Mouse (Mus musculus): ENCODE measurements around the gene Skint8. TPM values are rescaled to one million over a fixed set of nuclear protein-coding genes. Genes with fewer than 3 reads are reported as not detected.
"Not testable (repeated sequence)": the region's sequence is repeated elsewhere in the genome, so short reads cannot be mapped to it uniquely, and the experiment has no call there.

Gene Skint8
- not detected for total RNA-seq (2021)

DNA sequence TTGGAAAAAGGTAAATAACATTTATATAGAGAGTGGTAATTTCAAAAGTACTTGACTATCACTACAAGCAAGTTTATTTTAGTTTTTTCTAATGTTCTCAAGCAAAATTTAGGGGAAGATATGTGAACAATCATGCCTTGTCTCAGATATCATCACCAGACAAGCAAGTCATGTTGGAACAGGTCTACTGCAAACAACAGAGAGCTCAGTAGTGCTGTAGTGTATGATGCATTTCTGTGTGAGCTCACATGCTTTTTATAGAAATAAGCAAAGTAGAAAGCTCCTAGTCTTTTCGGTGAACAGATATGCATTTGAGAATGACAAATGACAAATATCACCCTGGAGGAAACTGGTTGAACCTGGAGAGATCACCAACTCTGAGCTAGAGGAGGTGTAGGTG lies at the start of gene Skint8:
Gene Skint8 (plus strand): TSS at position 301 of the 400 bp plus-strand sequence.
- intact Hi-C loops (cut with DNase I) = no loop called here
- no peak for DNase-seq (ENCODE audit: extremely low spot score in 1 of 2, low spot score in 2 of 2)

DNA sequence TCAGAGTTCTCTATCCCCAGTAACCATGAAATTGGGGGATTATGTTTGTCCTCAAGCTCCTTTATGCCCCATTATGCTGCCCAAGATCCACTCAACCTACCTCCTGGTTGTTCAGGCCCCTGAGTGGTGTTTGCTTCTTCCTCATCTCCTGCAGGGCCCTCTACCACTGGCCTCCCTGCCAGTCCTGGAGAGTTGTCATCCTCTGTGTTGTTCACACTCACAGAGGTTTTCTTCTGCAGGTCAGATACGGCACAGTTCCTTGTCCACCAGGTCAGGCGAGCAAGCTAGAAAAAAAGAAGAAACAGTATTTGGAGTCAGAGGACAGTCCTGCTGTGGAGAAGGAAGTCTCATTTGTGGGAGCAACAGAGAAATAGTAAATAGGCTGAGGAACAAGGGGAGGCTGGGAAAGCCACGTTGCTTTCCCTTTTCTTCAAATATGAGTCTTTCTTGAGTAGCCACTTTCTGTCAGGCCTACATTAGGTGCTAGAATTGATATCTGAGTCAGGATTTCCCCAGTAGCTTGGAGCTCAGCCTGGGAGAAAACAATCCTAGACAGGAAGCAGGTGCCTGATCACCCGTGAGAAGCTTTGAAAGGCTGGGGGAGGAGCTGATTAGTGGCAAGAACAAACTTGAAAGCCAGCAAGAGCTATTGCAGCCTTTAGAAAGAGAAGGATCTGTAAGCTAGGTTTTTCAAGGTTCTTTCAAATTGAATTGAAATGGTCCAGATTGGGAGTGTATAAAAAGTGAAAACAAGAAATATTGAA lies 38.9 kb upstream of the Skint8 start:
- DNase-seq (ENCODE audit: extremely low spot score in 1 of 2, low spot score in 2 of 2) = no peak
- intact Hi-C loops (cut with DNase I) = no loop called here

DNA sequence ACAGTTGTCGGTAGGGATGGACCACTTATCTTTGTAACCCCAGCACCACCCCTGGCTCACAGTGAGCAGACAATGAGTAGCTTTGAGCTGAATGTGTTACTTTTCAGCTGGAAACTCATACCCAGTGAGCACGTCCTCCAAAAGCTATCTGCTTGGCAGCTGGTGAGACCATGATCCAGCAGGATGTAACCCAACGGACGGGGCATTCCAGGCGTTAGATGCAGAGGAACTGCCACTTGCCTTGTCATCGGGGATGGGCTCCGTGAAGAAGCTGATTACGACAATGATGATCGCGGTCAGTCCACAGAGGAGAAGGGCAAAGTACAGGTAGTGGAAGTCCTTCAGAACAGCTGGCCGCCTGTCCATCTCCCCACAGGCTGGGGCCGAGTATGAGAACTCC lies 35.6 kb upstream of the Skint8 start:
- no peak for DNase-seq (ENCODE audit: extremely low spot score in 1 of 2, low spot score in 2 of 2)
- intact Hi-C loops (cut with DNase I) = no loop called here

DNA sequence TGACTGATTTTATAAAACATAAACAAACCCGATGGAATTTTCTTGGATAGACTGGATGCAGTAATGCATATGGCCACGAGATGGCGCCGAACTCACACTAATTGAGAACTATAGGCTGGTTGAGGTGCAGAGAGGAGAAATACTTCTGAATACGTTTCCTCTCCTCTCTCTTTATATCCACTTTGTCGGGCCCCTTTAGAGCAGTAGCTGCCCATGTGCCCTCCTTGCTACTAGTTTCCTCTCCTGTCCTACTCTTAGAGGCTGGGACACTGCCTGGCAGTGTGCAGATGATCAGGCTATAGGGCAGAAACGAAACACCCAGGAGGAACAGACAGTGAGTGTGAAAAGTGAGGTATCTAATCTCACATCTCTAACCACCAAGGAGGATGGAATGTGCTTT lies 33.2 kb upstream of the Skint8 start:
- peak; percentile 61 for DNase-seq (ENCODE audit: extremely low spot score in 1 of 2, low spot score in 2 of 2)
- intact Hi-C loops (cut with DNase I) = loop anchor here (5.0 kb wide), 1 partner anchor 91 kb away; no protein-coding TSS in a partner anchor

DNA sequence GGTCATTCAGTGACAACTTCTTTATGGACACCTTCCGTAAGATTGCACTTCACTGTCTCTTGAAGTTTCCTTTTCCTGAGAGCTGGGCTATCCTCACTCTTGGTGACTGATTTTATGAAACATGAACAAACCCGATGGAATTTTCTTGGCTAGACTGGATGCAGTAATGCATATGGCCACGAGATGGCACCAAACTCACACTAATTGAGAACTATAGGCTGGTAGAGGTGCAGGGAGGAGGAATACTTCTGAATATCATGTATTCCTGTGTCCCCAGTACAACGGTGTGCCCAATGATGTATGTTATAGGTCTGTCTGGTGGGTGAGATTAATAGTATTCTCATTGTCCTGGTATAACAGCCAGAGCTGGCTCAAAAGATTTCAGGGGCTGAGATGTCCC lies 32.6 kb upstream of the Skint8 start:
- peak; percentile 50 to 76 for DNase-seq (ENCODE audit: extremely low spot score in 1 of 2, low spot score in 2 of 2)
- intact Hi-C loops (cut with DNase I) = loop anchor here (5.0 kb wide), 1 partner anchor 91 kb away; no protein-coding TSS in a partner anchor

DNA sequence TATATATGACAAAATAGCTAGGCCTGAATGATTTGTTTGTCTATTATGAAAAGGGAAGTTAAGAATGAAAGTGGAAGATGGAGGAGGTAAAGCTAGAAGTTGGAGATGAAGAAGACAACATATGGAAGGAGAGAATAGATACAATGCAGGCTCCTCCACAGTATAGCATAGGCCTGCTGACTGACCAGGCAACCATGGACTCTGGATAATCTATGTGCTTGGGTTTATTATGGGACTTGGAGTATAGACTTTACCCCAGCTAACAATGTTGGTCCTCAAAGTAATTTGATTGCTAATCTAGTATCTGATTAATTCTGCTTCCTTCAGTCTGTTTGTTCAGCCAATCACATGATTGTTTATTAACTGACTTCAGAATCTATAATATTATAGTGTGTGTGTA lies 27.1 kb upstream of the Skint8 start:
- intact Hi-C loops (cut with DNase I) = no loop called here

DNA sequence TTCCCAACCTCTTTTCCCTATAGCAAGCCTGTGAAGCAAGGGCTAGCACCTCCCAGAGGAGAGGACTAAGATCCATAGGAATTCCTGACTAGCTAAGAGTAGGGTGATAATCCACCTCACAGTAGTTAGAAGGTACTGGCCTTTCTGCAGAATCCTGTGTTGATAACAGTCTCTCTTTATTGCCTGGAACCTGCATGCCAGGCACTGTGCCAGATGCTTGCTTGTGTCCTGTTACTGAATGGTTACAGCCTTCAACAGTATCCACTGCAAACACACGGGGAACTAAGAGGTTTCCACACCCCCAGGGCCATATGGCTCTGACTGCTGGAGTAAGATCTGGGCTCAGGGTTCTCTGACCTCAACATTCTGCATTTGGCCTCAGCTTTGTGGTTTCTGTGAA lies 21.4 kb upstream of the Skint8 start:
- no peak for DNase-seq (ENCODE audit: extremely low spot score in 1 of 2, low spot score in 2 of 2)
- intact Hi-C loops (cut with DNase I) = no loop called here

More for the DNA sequence above, 27.1 kb upstream of the Skint8 start:
- no peak for DNase-seq (ENCODE audit: extremely low spot score in 1 of 2, low spot score in 2 of 2)

DNA sequence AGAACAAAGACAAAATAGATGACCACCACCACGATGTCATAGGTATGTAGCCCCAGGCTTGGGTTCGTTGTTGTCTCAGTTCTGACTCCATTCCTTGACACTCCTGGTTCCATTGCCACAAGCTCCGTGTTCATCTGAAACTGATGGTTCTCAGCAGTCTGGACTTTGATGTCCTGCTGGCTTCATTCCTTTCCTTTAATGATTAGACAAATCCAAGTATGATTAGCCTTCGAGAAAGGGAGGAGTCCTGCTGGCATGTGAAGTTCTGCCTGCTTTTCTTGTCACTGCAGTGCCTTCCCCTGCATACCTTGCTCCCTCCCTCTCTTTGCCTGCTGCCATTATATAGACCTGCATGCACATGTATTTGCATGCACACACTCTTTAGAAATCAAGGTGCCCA lies 20.6 kb upstream of the Skint8 start:
- intact Hi-C loops (cut with DNase I) = no loop called here
- DNase-seq (ENCODE audit: extremely low spot score in 1 of 2, low spot score in 2 of 2) = no peak

DNA sequence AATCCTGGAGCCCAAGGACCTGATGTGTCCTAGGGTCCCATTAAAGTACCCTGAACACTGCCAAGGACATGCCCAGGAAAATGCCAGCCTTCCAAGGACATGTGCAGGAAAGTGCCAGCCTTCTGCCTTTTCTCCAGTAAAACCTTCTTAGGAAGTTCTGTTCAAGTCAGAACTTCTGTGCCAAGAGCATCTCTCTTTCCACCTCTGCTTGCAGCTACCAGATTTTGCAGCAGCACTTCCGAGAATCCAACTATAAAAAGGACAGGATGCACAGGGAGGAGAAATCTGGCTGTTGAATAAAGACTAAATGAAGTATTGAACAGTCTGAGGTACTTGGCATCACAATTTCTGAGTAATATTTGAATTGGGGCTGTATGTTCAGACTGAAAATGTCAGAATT lies 18.7 kb upstream of the Skint8 start:
- DNase-seq (ENCODE audit: extremely low spot score in 1 of 2, low spot score in 2 of 2); intact Hi-C loops (cut with DNase I): not testable (repeated sequence)

DNA sequence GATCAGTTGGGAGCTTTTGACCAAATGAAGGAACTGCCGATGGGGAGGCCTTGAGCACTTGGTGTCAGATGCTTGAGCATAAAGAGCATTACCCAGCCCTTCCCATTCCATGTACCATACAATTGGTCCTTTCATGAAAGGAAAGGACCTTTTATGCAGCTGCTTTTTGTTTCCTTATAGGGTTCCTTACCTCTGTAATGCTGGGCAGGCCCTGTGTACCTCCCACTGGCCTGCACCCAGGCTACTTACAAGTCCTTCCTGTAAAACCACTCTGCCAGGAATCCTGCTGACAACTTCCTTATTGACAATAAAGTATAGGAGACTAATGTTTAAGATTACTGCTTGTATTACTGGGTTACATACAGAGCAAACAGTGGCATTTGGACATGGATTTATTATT lies 17.7 kb upstream of the Skint8 start:
- intact Hi-C loops (cut with DNase I) = no loop called here
- no peak for DNase-seq (ENCODE audit: extremely low spot score in 1 of 2, low spot score in 2 of 2)

DNA sequence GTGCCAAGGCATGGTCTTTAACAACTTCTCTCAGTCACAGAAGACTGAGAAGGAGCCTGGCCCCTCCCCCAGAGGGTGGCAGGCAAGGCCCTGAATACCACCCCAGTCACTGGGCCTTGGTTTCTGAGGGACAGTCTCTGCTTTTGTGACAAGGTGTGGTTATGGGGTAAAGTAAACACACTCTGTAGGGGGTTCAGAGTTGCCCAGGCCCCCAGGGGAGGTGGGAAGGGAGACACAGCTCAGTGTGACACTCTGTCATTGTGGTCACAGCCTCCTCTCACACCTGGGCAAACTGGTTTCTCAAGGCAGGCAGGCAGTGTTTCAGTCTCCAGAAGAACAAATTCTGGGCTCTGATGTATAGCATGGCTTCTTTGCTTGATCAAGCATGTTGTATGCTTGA lies 16.4 kb upstream of the Skint8 start, which contains the start of gene Slc5a9:
Gene Slc5a9 (minus strand): TSS at position 144 of the 400 bp plus-strand sequence.
- intact Hi-C loops (cut with DNase I) = no loop called here
- DNase-seq (ENCODE audit: extremely low spot score in 1 of 2, low spot score in 2 of 2) = no peak

DNA sequence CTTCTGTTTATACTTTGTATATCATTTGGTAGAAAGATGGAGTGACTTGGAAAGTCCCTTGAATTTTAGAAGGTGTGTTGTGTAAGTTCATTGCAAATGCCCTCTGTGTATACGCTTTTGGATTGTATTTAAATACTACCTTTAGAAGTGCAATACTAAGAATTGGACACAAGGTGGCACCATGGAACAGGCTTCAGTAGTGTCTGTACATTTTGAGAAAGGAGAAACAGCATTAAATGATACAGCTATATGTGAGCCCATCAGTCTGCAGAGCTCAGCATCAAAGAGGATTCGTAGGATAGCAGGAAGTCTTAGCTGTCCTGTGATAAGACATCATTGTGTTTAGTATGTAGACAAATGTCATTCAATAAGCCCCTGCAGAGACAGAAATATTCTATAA lies 11.3 kb upstream of the Skint8 start:
- peak in 1 of 2 experiments; percentile 34 for DNase-seq (ENCODE audit: extremely low spot score in 1 of 2, low spot score in 2 of 2)
- intact Hi-C loops (cut with DNase I) = no loop called here

DNA sequence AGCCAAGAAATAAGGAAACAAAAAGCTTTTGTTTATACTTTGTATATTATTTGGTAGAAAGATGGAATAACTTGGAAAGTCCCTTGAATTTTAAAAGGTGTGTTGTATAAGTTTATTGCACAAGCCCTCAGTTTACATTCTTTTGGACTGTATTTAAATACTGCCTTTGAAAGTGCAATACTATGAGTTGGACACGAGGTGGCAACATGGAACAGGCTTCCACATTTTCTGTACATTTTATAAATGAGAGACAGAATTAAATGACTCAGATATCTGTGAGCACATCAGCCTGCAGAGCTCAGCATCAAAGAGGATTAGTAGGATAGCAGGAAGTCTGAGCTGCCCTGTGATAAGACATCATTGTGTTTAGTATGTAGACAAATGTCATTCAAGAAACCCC lies 42.1 kb downstream of the Skint8 start:
- intact Hi-C loops (cut with DNase I) = no loop called here
- DNase-seq (ENCODE audit: extremely low spot score in 1 of 2, low spot score in 2 of 2) = peak in 1 of 2 experiments; percentile 2

DNA sequence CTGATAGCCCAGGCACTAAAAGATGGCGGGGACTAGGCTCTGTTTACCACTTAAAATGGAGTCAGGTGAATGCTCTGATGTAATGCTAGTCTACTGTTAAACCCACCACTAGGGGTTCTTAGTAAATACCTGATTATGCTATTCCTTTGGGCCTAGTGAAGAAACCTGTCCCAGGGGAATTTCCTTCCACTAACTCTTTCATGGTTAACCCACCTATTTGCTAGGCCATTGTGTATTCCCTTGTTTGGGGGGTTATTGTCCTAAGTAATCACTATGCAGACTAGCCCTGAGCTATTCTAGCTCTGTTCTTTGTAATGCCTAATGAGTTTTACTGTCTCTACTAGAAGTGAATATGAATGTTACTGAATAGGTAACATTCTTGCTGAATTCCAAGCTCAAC lies 44.0 kb downstream of the Skint8 start:
- intact Hi-C loops (cut with DNase I); DNase-seq (ENCODE audit: extremely low spot score in 1 of 2, low spot score in 2 of 2): not testable (repeated sequence)

DNA sequence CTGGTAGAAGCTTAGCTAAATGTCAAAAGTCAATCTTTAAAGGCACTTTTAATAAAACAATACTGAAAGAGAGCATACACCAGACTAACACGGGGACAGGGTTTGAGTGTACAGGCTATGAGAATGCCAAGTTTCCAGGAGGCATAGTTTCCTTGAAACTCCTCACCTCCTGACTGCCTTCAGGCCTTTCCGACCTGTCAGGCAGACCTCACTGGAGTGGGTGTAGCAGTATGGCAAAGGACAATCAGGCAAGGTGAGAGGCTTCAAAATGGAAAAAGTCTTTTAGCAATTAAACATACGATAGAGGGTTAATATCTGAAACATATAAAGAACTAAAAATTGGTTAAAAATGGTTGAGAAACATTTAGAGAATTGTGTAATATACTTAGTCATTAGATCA lies 44.5 kb downstream of the Skint8 start:
- intact Hi-C loops (cut with DNase I) = no loop called here
- no peak for DNase-seq (ENCODE audit: extremely low spot score in 1 of 2, low spot score in 2 of 2)

DNA sequence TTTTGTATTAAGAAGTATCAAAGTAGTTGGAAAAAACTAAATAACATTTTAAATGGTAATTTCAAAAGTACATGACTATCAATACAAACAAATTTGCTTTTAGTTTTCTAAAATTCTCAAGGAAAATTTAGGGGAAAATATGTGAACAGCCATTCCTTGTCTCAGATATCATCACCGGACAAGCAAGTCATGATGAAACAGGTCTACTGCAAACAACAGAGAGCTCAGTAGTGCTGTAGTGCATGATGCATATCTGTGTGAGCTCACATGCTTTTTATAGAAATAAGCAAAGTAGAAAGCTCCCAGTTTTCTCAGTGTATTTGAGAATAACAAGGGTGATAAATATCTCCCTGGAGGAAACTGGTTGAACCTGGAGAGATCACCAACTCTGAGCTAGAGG lies 53.4 kb downstream of the Skint8 start, which contains the start of gene Skint7:
Gene Skint7 (plus strand): TSS at position 301 of the 400 bp plus-strand sequence.
- no peak for DNase-seq (ENCODE audit: extremely low spot score in 1 of 2, low spot score in 2 of 2)
- intact Hi-C loops (cut with DNase I) = no loop called here

Other genes starting within 250 kb of the Skint8 start
- gene Spata6, start 199.4 kb upstream of the Skint8 start, total RNA-seq (2021) = 1 to 10 TPM; 5.6 to 7.3 TPM
- gene Slc5a9, start 16.5 kb upstream of the Skint8 start, total RNA-seq (2021) = not detected
- gene Skint7, start 53.5 kb downstream of the Skint8 start, total RNA-seq (2021) = under 1 TPM; 0.19 to 0.57 TPM
- not detected for gene Skint1, start 86.9 kb downstream of the Skint8 start, total RNA-seq (2021)
- gene Skint4, start 152.6 kb downstream of the Skint8 start, total RNA-seq (2021) = not detected

All from left cerebral cortex, postnatal 10 days (tissue).